Mouse (Mus musculus) inflammation-experienced regulatory T-cells, adult 16 weeks (primary cell): ENCODE data around the gene Srrd. TPM values are rescaled to one million over a fixed set of nuclear protein-coding genes. Genes with fewer than 3 reads are reported as not detected.

Experiments used
- polyA plus RNA-seq: library from polyadenylated mRNA; unstranded; fragments of 100-300 nt; shearing (Covaris generic); gene quantifications from one replicate; pipeline ENCODE4 v1.2.1, GENCODE M21; 2017

Gene Srrd
- polyA plus RNA-seq: 7.5 TPM

DNA sequence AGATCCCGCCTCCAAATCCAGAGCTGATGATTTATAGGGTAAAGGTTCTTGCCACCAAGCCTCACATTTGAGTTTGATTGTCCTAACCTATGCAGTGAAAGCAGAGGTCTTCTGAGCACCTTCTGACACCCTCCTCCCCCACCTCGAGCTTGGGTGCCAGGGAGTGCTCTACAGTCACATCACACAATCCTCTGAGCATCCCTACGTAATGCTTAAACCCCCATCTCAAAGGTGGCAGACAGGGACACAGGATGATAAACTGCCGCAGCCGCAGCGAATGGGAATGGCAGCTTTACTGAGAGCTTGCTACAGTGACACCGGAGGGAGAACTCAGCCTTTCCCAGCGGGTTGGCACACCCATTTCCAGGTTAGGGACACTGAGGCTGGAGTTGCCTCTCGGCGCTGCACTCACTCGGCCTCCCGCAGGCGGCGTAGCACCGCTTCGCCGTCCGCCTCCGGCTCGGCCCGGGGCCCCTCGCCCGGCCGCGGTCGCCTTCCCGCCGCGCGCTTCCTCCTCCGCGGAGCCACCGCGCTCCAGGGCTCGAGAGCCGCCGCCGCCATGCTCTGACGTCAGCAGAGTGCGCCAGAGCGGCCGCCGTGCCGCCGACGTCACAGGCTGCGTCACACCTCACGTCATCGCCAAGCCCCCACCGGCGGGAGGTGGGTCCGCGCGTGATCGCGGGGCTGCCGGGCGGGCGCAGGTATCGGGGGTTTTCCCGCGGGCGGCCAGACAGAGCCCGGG is at the start of gene Srrd, which contains the start of gene Hps4:
Srrd (minus strand) TSS at position 578 of the 742 bp plus-strand sequence.
Hps4 (plus strand) TSS at position 621 of the 742 bp plus-strand sequence.

GRCm38 (mm10) chr5:112355910-112356309 is 13.1 kb upstream of the Srrd start, which contains the start of gene Gm6583:
Gene Gm6583, minus strand, starts transcription at chr5:112356033.

GRCm38 (mm10) chr5:112325546-112326445 is 17.0 kb downstream of the Srrd start, which contains the start of gene Tfip11:
Gene Tfip11, plus strand, starts transcription at chr5:112326358.

Other genes with a start within 250 kb of the Srrd start
- not detected for gene Cryba4, start 90.5 kb downstream of the Srrd start, polyA plus RNA-seq
- not detected for gene Crybb1, start 87.2 kb downstream of the Srrd start, polyA plus RNA-seq
- 195 TPM for gene Tpst2, start 66.3 kb downstream of the Srrd start, polyA plus RNA-seq
- 48.0 TPM for gene Tfip11, start 16.7 kb downstream of the Srrd start, polyA plus RNA-seq
- 28.6 TPM for gene Hps4, start within 50 bp of the Srrd start, polyA plus RNA-seq
- gene Gm6583, start 13.0 kb upstream of the Srrd start, polyA plus RNA-seq: 0.17 TPM
- not detected for gene Asphd2, start 51.8 kb upstream of the Srrd start, polyA plus RNA-seq
- gene Gm6588, start 106.4 kb upstream of the Srrd start, polyA plus RNA-seq: not detected
- gene Sez6l, start 234.1 kb upstream of the Srrd start, polyA plus RNA-seq: not detected